Mouse (Mus musculus) hindbrain, embryonic 11.5 days (tissue): Measurements from ENCODE around the gene Serf2. TPM values are rescaled to one million over a fixed set of nuclear protein-coding genes. Genes with fewer than 3 reads are reported as not detected.
"Not testable (repeated sequence)": the region's sequence is repeated elsewhere in the genome, so short reads cannot be mapped to it uniquely, and the experiment has no call there.

Experiments
- ATAC-seq: fragments of 200-750 bp; cut with Nextera tagmentation; 2 replicates; pipeline ENCODE4 v1.8.0; 2017; ENCODE audit warnings: mild to moderate bottlenecking, moderate TSS enrichment, moderate library complexity; ENCODE audit not compliant: low FRiP score
- DNase-seq: peaks from one replicate; pipeline ENCODE4 v3.0.0-alpha.2; 2015; ENCODE audit warnings: low spot score
- H3K27ac ChIP-seq: fragments of 300-500 bp; sonication (generic); 2 replicates; pipeline ENCODE4 v1.5.1; 2014; ENCODE audit warnings: mild to moderate bottlenecking, low read depth, low read length
- H3K27me3 ChIP-seq: fragments of 300-500 bp; sonication (generic); 2 replicates; pipeline ENCODE4 v1.6.1; 2014; ENCODE audit warnings: mild to moderate bottlenecking, low read length, moderate library complexity, mixed read lengths; ENCODE audit not compliant: control insufficient read depth, insufficient read depth
- H3K36me3 ChIP-seq: fragments of 300-500 bp; sonication (generic); 2 replicates; pipeline ENCODE4 v1.6.1; 2014; ENCODE audit warnings: mild to moderate bottlenecking, low read length, moderate library complexity, mixed read lengths; ENCODE audit not compliant: control insufficient read depth, insufficient read depth
- H3K4me1 ChIP-seq: fragments of 300-500 bp; sonication (generic); replicated peaks from 2 replicates; pipeline ENCODE4 v1.6.1; 2014; ENCODE audit warnings: low read length, mixed read lengths; ENCODE audit not compliant: control insufficient read depth, insufficient read depth
- H3K4me2 ChIP-seq: fragments of 300-500 bp; sonication (generic); replicated peaks from 2 replicates; pipeline ENCODE4 v1.6.1; 2014; ENCODE audit warnings: mild to moderate bottlenecking, low read depth, low read length
- H3K4me3 ChIP-seq: fragments of 300-500 bp; sonication (generic); 2 replicates; pipeline ENCODE4 v1.5.1; 2014; ENCODE audit warnings: low read depth, low read length
- H3K9ac ChIP-seq: fragments of 300-500 bp; sonication (generic); 2 replicates; pipeline ENCODE4 v1.6.1; 2014; ENCODE audit warnings: low read depth, low read length
- H3K9me3 ChIP-seq: fragments of 300-500 bp; sonication (generic); 2 replicates; pipeline ENCODE4 v1.6.1; 2016; ENCODE audit warnings: low read length; ENCODE audit not compliant: control insufficient read depth
- WGBS: fragments of 180-500 bp; shearing (Covaris S2); extraction: QIAGEN DNeasy Blood & Tissue Kit; methylation state at CpG from one replicate; pipeline ENCODE4 v1.1.7; 2014; 5-methylcytosine and 5-hydroxymethylcytosine counted together
- polyA plus RNA-seq: library from polyadenylated mRNA; unstranded; fragments of >200 nt; fragmentation: Nextera tagmentation; extraction: Ambion mirVana; gene quantifications from 2 replicates; pipeline ENCODE4 v1.2.1, GENCODE M21; 2014

Gene Serf2
- polyA plus RNA-seq, 1 experiment from 2014 or later: 490 TPM

- not testable (repeated sequence) for H3K4me2 ChIP-seq, ATAC-seq, H3K9ac ChIP-seq, H3K9me3 ChIP-seq, H3K27me3 ChIP-seq, H3K27ac ChIP-seq, H3K4me1 ChIP-seq, H3K36me3 ChIP-seq, DNase-seq, H3K4me3 ChIP-seq
- WGBS: no CpG with 5 or more reads among the region's 2 CpGs
These were observed 35.4 kb downstream of the Serf2 start for GRCm38 (mm10) chr2:121484403-121484802.

GRCm38 (mm10) chr2:121501550-121501949 is 52.6 kb downstream of the Serf2 start:
- H3K4me3 ChIP-seq, ATAC-seq, H3K4me2 ChIP-seq, H3K9ac ChIP-seq, DNase-seq, H3K27me3 ChIP-seq, H3K4me1 ChIP-seq, H3K9me3 ChIP-seq, H3K27ac ChIP-seq, H3K36me3 ChIP-seq: not testable (repeated sequence)
- 100% methylated on average over 1 of the region's 6 CpGs for WGBS

GRCm38 (mm10) chr2:121505942-121506882 is 57.2 kb downstream of the Serf2 start, which contains the start of the genes Mfap1a and Wdr76:
TSS of gene Mfap1a (minus strand) at chr2:121506665.
TSS of gene Wdr76 (plus strand) at chr2:121506723.
- Histone ChIP-seq H3K4me2 (peak within 1 kb of the TSS; percentile 46), H3K9ac (peak within 1 kb of the TSS; percentile 67), H3K4me3 (peak within 1 kb of the TSS; percentile 52)
- H3K36me3 ChIP-seq, H3K4me1 ChIP-seq, H3K27me3 ChIP-seq, H3K9me3 ChIP-seq, H3K27ac ChIP-seq: not testable (repeated sequence)
- ATAC-seq: peak; percentile 91
- DNase-seq: peak; percentile 90
- 4% methylated on average over 38 of the region's 42 CpGs for WGBS

- Histone ChIP-seq H3K9me3 (no peaks in the 10 kb centered on the region), H3K27me3 (no peaks in the 10 kb centered on the region), H3K27ac (no peak overlapping the region), H3K4me3 (peak overlapping the region; percentile 52), H3K4me1 (no peaks in the 10 kb centered on the region), H3K9ac (peak overlapping the region; percentile 40), H3K36me3 (no peaks in the 10 kb centered on the region), H3K4me2 (peak overlapping the region; percentile 46)
- no peak for DNase-seq
- 39% methylated on average over 12 of the region's 12 CpGs for WGBS
- ATAC-seq: no peak
These were observed 58.4 kb downstream of the Serf2 start for GRCm38 (mm10) chr2:121507173-121507950.

Other genes starting within 250 kb of the Serf2 start
- 132 and 164 TPM in 2 replicates for gene Trp53bp1, start 177.8 kb upstream of the Serf2 start, polyA plus RNA-seq
- 14.9 and 20.8 TPM in 2 replicates for gene Map1a, start 159.6 kb upstream of the Serf2 start, polyA plus RNA-seq
- gene Ppip5k1, start 93.8 kb upstream of the Serf2 start, polyA plus RNA-seq: 10.9 and 11.8 TPM in 2 replicates
- gene Ckmt1, start 91.5 kb upstream of the Serf2 start, polyA plus RNA-seq: 8.5 and 9.2 TPM in 2 replicates
- gene Strc, start 62.0 kb upstream of the Serf2 start, polyA plus RNA-seq: not detected in 2 replicates
- gene Pdia3, start 35.4 kb upstream of the Serf2 start, polyA plus RNA-seq: 470 and 556 TPM in 2 replicates
- 1.9 and 2.7 TPM in 2 replicates for gene Catsper2, start 35.4 kb upstream of the Serf2 start, polyA plus RNA-seq
- 3.1 and 3.7 TPM in 2 replicates for gene Ell3, start 4.9 kb upstream of the Serf2 start, polyA plus RNA-seq
- 114 and 116 TPM in 2 replicates for gene Hypk, start 4.1 kb downstream of the Serf2 start, polyA plus RNA-seq
- gene Serinc4, start 7.6 kb downstream of the Serf2 start, polyA plus RNA-seq: 0.46 and 0.80 TPM in 2 replicates
- gene Mfap1b, start 24.9 kb downstream of the Serf2 start, polyA plus RNA-seq: 80.4 and 80.9 TPM in 2 replicates
- gene Mfap1a, start 57.5 kb downstream of the Serf2 start, polyA plus RNA-seq: 30.9 and 31.5 TPM in 2 replicates
- gene Wdr76, start 57.5 kb downstream of the Serf2 start, polyA plus RNA-seq: 11.4 and 12.6 TPM in 2 replicates